Mouse (Mus musculus) bone marrow, adult 2 months (tissue): ENCODE data around the gene Efhc1.

ENCODE experiments used
- CTCF ChIP-seq: fragments of 200-500 bp; IDR thresholded peaks from 2 replicates; pipeline ENCODE4 v1.5.1; 2011; ENCODE audit warnings: low read length, control low read depth; ENCODE audit not compliant: control insufficient read depth, insufficient read depth
- POLR2A ChIP-seq: fragments of 200-500 bp; IDR thresholded peaks from 2 replicates; pipeline ENCODE4 v1.6.1; 2011; ENCODE audit warnings: low read depth, mild to moderate bottlenecking, control low read depth, low read length, borderline replicate concordance; ENCODE audit not compliant: control insufficient read depth

GRCm38 (mm10) chr1:20984582-20984981, 33.2 kb downstream of the Efhc1 start:
- TF ChIP-seq POLR2A (no peak), CTCF (no peak)
